Mouse (Mus musculus) hindbrain, embryonic 12.5 days (tissue): Measurements from ENCODE around the gene Olfr196. TPM values are rescaled to one million over a fixed set of nuclear protein-coding genes. Genes with fewer than 3 reads are reported as not detected.
"Not testable (repeated sequence)": the region's sequence is repeated elsewhere in the genome, so short reads cannot be mapped to it uniquely, and the experiment has no call there.

Experiments
- ATAC-seq: fragments of 200-750 bp; cut with Nextera tagmentation; 2 replicates; pipeline ENCODE4 v1.8.0; 2017; ENCODE audit warnings: moderate TSS enrichment; ENCODE audit not compliant: low FRiP score
- H3K27ac ChIP-seq: fragments of 300-500 bp; sonication (generic); 2 replicates; pipeline ENCODE4 v1.5.1; 2016; ENCODE audit warnings: mild to moderate bottlenecking
- H3K27me3 ChIP-seq: fragments of 300-500 bp; sonication (generic); 2 replicates; pipeline ENCODE4 v1.6.1; 2016; ENCODE audit warnings: mild to moderate bottlenecking
- H3K36me3 ChIP-seq: fragments of 300-500 bp; sonication (generic); 2 replicates; pipeline ENCODE4 v1.6.1; 2016; ENCODE audit warnings: mild to moderate bottlenecking
- H3K4me1 ChIP-seq: fragments of 300-500 bp; sonication (generic); 2 replicates; pipeline ENCODE4 v1.6.1; 2016
- H3K4me2 ChIP-seq: fragments of 300-500 bp; sonication (generic); replicated peaks from 2 replicates; pipeline ENCODE4 v1.6.1; 2016; ENCODE audit warnings: mild to moderate bottlenecking
- H3K4me3 ChIP-seq: fragments of 300-500 bp; sonication (generic); 2 replicates; pipeline ENCODE4 v1.5.1; 2016; ENCODE audit warnings: mild to moderate bottlenecking
- H3K9ac ChIP-seq: fragments of 300-500 bp; sonication (generic); 2 replicates; pipeline ENCODE4 v1.6.1; 2016; ENCODE audit warnings: mild to moderate bottlenecking, moderate library complexity
- H3K9me3 ChIP-seq: fragments of 300-500 bp; sonication (generic); replicated peaks from 2 replicates; pipeline ENCODE4 v1.6.1; 2016; ENCODE audit warnings: mild to moderate bottlenecking
- WGBS: fragments of 180-500 bp; shearing (Covaris S2); methylation state at CpG from one replicate; pipeline ENCODE4 v1.1.7; 2016; 5-methylcytosine and 5-hydroxymethylcytosine counted together
- polyA plus RNA-seq: library from polyadenylated mRNA; unstranded; fragments of >200 nt; fragmentation: Nextera tagmentation; extraction: Ambion mirVana; gene quantifications from 2 replicates; pipeline ENCODE4 v1.2.1, GENCODE M21; 2016

Gene Olfr196
- not detected in 2 replicates for polyA plus RNA-seq

DNA sequence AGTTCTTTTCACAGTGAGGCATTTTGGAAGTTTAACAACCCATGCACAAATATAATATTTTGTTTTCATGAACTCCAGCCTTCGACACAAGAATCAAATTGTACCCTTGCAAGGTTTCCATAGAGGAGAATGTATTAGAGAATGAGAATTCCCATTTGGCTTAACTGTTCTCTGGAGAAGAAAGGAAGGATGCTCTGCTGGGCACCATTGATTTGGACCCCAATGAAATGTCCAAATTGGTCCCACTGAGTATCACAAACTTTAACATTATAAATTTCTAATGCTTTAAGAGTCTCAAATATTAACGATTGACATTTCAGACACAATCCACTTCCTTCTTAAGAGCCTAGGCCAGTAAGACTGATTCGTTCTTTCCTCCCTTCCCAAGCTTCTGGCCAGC is at the start of gene Olfr196:
Gene Olfr196, minus strand, starts transcription at position 101 of the 400 bp plus-strand sequence.
- H3K9me3 ChIP-seq: no peaks in the 10 kb centered on the region
- no peak within 1 kb of the TSS for H3K9ac ChIP-seq
- no peaks in the 10 kb centered on the region for H3K27me3 ChIP-seq
- H3K4me1 ChIP-seq: no peaks in the 10 kb centered on the region
- WGBS: 71% methylated on average over 3 of the region's 3 CpGs
- H3K27ac ChIP-seq: no peak within 1 kb of the TSS
- no peak within 1 kb of the TSS for H3K4me3 ChIP-seq
- ATAC-seq: no peak
- H3K36me3 ChIP-seq: no peaks in the 10 kb centered on the region
- no peak within 1 kb of the TSS for H3K4me2 ChIP-seq

DNA sequence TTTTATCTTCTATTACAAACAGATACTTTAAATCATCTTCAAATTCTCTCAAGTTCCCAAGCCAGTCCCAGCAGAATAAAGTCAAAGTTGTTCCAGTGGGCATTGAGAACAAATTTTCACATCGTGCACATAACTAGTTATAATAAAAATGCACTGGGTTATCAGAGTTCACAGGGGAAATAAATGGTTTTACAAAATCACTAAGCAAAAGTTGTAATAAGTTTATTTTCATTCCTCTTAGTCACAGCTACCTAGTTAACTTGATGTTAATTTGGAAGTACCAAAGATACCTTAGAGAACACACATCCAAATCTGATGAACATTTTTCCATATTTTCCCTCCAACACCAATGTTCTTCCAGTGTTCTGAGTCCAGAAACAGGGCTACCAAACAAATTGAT is 49.4 kb upstream of the Olfr196 start, which contains the start of gene Olfr199:
Gene Olfr199, minus strand, starts transcription at position 101 of the 400 bp plus-strand sequence.
- H3K4me2 ChIP-seq, H3K27ac ChIP-seq, H3K27me3 ChIP-seq, H3K9ac ChIP-seq, H3K4me3 ChIP-seq, H3K36me3 ChIP-seq, H3K9me3 ChIP-seq, ATAC-seq, H3K4me1 ChIP-seq: not testable (repeated sequence)
- WGBS: 73% methylated on average over 1 of the region's 1 CpGs

DNA sequence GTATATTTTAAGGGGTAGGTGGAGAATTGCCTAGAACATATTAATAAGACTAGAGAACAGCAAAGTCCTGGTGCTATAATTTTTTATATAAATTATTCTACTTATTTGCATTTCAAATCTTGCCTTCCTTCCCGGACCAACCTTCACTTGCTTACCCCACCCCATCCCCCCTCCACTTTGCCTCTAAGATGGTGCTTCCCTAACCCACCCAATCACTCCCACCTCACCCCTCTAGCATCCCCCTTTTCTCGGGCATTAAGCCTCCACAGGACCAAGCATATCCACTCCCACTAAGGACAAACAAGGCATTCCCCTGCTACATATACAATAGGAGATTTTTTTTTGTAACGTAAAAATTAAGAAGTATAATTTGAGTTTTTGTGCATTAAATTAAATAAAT is 47.6 kb upstream of the Olfr196 start:
- not testable (repeated sequence) for H3K4me2 ChIP-seq, H3K4me1 ChIP-seq, H3K9ac ChIP-seq, H3K27me3 ChIP-seq, H3K9me3 ChIP-seq, H3K4me3 ChIP-seq, ATAC-seq, H3K27ac ChIP-seq, H3K36me3 ChIP-seq
- 81% methylated on average over 3 of the region's 3 CpGs for WGBS

- H3K27ac ChIP-seq, H3K4me1 ChIP-seq, H3K4me2 ChIP-seq, ATAC-seq, H3K9me3 ChIP-seq, H3K4me3 ChIP-seq, H3K27me3 ChIP-seq, H3K36me3 ChIP-seq, H3K9ac ChIP-seq: not testable (repeated sequence)
- WGBS: 74% methylated on average over 1 of the region's 1 CpGs
Measured at GRCm38 (mm10) chr16:59203433-59203832, 33.2 kb upstream of the Olfr196 start, which contains the start of gene Olfr198. Olfr198 (minus strand) TSS chr16:59203533.

GRCm38 (mm10) chr16:59151996-59152395 is 18.3 kb downstream of the Olfr196 start:
- H3K4me3 ChIP-seq: no peak overlapping the region
- no peaks in the 10 kb centered on the region for H3K27me3 ChIP-seq
- no peak overlapping the region for H3K27ac ChIP-seq
- no peak for ATAC-seq
- H3K36me3 ChIP-seq: no peaks in the 10 kb centered on the region
- H3K9ac ChIP-seq: no peak overlapping the region
- H3K4me1 ChIP-seq: no peaks in the 10 kb centered on the region
- WGBS: 91% methylated on average over 2 of the region's 2 CpGs
- H3K9me3 ChIP-seq: no peaks in the 10 kb centered on the region
- H3K4me2 ChIP-seq: no peak overlapping the region

DNA sequence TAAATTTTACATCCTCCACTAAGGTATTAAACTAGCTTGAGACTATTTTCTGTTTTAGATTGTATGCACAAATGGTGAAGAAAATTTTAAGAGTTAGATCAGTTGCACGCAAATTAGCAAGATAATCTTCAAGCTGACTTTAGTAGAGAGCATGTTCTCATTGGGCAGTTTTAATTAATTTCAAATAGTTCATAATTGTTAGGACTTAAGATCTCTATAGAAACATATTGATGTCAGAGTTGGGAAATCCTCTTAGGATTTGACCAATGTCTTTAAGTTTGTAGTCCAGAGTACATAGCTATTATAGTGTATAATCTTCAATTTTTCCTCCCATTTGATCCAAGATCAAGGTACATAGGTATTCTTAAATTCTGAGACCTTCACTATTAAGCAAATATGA is 23.5 kb downstream of the Olfr196 start, which contains the start of gene Olfr195:
Gene Olfr195, plus strand, starts transcription at position 301 of the 400 bp plus-strand sequence.
- Histone ChIP-seq H3K27ac (no peak within 1 kb of the TSS), H3K9ac (no peak within 1 kb of the TSS), H3K4me1 (no peaks in the 10 kb centered on the region), H3K9me3 (no peaks in the 10 kb centered on the region), H3K27me3 (no peaks in the 10 kb centered on the region), H3K4me3 (no peak within 1 kb of the TSS), H3K36me3 (no peaks in the 10 kb centered on the region), H3K4me2 (no peak within 1 kb of the TSS)
- 95% methylated on average over 1 of the region's 1 CpGs for WGBS
- ATAC-seq: no peak

- Histone ChIP-seq H3K27me3 (no peaks in the 10 kb centered on the region), H3K4me3 (no peak overlapping the region), H3K4me2 (no peak overlapping the region), H3K4me1 (no peaks in the 10 kb centered on the region), H3K36me3 (no peaks in the 10 kb centered on the region), H3K9me3 (no peaks in the 10 kb centered on the region), H3K27ac (no peak overlapping the region), H3K9ac (no peak overlapping the region)
- ATAC-seq: no peak
Measured at GRCm38 (mm10) chr16:59141105-59141504, 29.1 kb downstream of the Olfr196 start.

GRCm38 (mm10) chr16:59130740-59131139 is 39.5 kb downstream of the Olfr196 start:
- Histone ChIP-seq H3K9ac (no peak overlapping the region), H3K4me3 (no peak overlapping the region), H3K27ac (no peak overlapping the region), H3K4me2 (no peak overlapping the region), H3K27me3 (no peaks in the 10 kb centered on the region), H3K36me3 (no peaks in the 10 kb centered on the region), H3K4me1 (no peaks in the 10 kb centered on the region), H3K9me3 (no peaks in the 10 kb centered on the region)
- WGBS: 86% methylated on average over 1 of the region's 1 CpGs
- no peak for ATAC-seq

GRCm38 (mm10) chr16:59120969-59121368 is 49.3 kb downstream of the Olfr196 start, which contains the start of gene Olfr194:
Olfr194 (minus strand) TSS chr16:59121069.
- no peaks in the 10 kb centered on the region for H3K27me3 ChIP-seq
- no peak within 1 kb of the TSS for H3K4me2 ChIP-seq
- H3K4me1 ChIP-seq: no peaks in the 10 kb centered on the region
- H3K27ac ChIP-seq: no peak within 1 kb of the TSS
- H3K9ac ChIP-seq: no peak within 1 kb of the TSS
- no peaks in the 10 kb centered on the region for H3K36me3 ChIP-seq
- H3K4me3 ChIP-seq: no peak within 1 kb of the TSS
- H3K9me3 ChIP-seq: no peaks in the 10 kb centered on the region
- no peak for ATAC-seq

Other genes with a start within 250 kb of the Olfr196 start
- not detected in 2 replicates for gene Olfr181, start 241.7 kb downstream of the Olfr196 start, polyA plus RNA-seq
- gene Olfr180, start 241.1 kb downstream of the Olfr196 start, polyA plus RNA-seq: not detected in 2 replicates
- not detected in 2 replicates for gene Olfr183, start 175.1 kb downstream of the Olfr196 start, polyA plus RNA-seq
- gene Olfr186, start 140.2 kb downstream of the Olfr196 start, polyA plus RNA-seq: not detected in 2 replicates
- gene Olfr187, start 130.7 kb downstream of the Olfr196 start, polyA plus RNA-seq: not detected in 2 replicates
- gene Olfr190, start 92.4 kb downstream of the Olfr196 start, polyA plus RNA-seq: not detected in 2 replicates
- gene Olfr191, start 80.6 kb downstream of the Olfr196 start, polyA plus RNA-seq: not detected in 2 replicates
- not detected in 2 replicates for gene Olfr193, start 58.6 kb downstream of the Olfr196 start, polyA plus RNA-seq
- not detected in 2 replicates for gene Olfr194, start 49.4 kb downstream of the Olfr196 start, polyA plus RNA-seq
- gene Olfr195, start 23.4 kb downstream of the Olfr196 start, polyA plus RNA-seq: not detected in 2 replicates
- not detected in 2 replicates for gene Olfr198, start 33.1 kb upstream of the Olfr196 start, polyA plus RNA-seq
- gene Olfr199, start 49.3 kb upstream of the Olfr196 start, polyA plus RNA-seq: not detected in 2 replicates
- gene Olfr201, start 102.2 kb upstream of the Olfr196 start, polyA plus RNA-seq: not detected in 2 replicates
- not detected in 2 replicates for gene Olfr202, start 116.3 kb upstream of the Olfr196 start, polyA plus RNA-seq
- gene Olfr203, start 128.4 kb upstream of the Olfr196 start, polyA plus RNA-seq: not detected in 2 replicates
- gene Olfr204, start 147.8 kb upstream of the Olfr196 start, polyA plus RNA-seq: not detected in 2 replicates
- gene Olfr205, start 160.7 kb upstream of the Olfr196 start, polyA plus RNA-seq: not detected in 2 replicates
- not detected in 2 replicates for gene Olfr206, start 178.8 kb upstream of the Olfr196 start, polyA plus RNA-seq
- not detected in 2 replicates for gene Olfr209, start 193.5 kb upstream of the Olfr196 start, polyA plus RNA-seq
- gene Gabrr3, start 236.9 kb upstream of the Olfr196 start, polyA plus RNA-seq: 0.08 and 0.10 TPM in 2 replicates